Comparison of ENCODE assay signal across 18 mouse cellular contexts in the genomic region with DNA sequence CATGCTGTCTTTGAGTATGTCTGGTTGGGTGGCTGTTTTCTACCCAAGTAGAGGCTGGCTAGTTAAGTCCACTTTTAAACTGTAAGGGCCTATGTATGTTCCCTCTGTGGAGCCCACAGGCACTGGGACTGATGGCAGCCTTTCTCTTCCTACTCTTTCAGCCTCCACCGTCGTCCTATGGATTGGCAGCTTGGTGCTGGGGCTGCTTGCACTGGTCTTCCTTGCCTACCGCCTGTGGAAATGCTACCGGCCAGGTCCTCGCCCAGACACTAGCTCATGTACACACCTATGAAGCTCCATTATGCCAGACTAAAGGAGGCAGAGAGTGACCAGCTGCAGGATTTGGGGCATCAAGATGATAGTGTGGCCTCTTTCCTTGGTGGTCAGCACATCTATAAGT. TPM values are rescaled to one million over a fixed set of nuclear protein-coding genes. Genes with fewer than 3 reads are reported as not detected.
DNase-seq lines count a peak whose midpoint lies in the region; ATAC-seq and TF ChIP-seq lines count a peak whose summit lies in the region.
"Had no signal": no experiment of that assay in that cellular context is flagged by ENCODE, and none has a peak within 500 bp of the region (broad histone marks: within the 10 kb centered on the region; RNA-seq: fewer than 3 reads in every experiment).

No protein-coding gene starts in this region.

- TF ChIP-seq CTCF in left cerebral cortex, adult 2 months (IDR thresholded peaks at IDR 0.05) = no peak

- H3K4me2 ChIP-seq in forebrain, embryonic 15.5 days (replicated peaks) = peak overlapping the region; percentile 79; the same call in 1 of the 2 replicates
- no peak overlapping the region; the same call in 1 of the 2 replicates for H3K4me2 ChIP-seq in midbrain, embryonic 11.5 days
- peak overlapping the region; percentile 95 for H3K4me2 ChIP-seq in neural tube, embryonic 15.5 days

- peak overlapping the region; percentile 99 for H3K27ac ChIP-seq in left cerebral cortex, adult 2 months
- H3K27ac ChIP-seq in forebrain, embryonic 15.5 days (replicated peaks) = peak overlapping the region; percentile 94
- peak overlapping the region; percentile 96; the same call in 1 of the 2 replicates for H3K27ac ChIP-seq in midbrain, embryonic 11.5 days (ENCODE audit: low read depth, low read length)
- H3K27ac ChIP-seq in neural tube, embryonic 15.5 days (replicated peaks) = peak overlapping the region; percentile 94

- DNase-seq in left cerebral cortex, adult 2 months (ENCODE audit: extremely low spot score in 1 of 2, low spot score in 2 of 2) = no peak
- no peak for DNase-seq in left cerebral cortex, postnatal 14 days (ENCODE audit: low spot score in 2 of 2)
- no peak for DNase-seq in midbrain, embryonic 11.5 days (ENCODE audit: low spot score, missing footprints)
- no peak for DNase-seq in ovary, postnatal 36 days (ENCODE audit: low spot score)
- no peak for DNase-seq in natural killer cell, adult 2 months (ENCODE audit: low spot score in 2 of 2)
- DNase-seq: lung, adult 2 months had no signal

- intact Hi-C loops in left cerebral cortex, adult 2 months (cut with DNase I) = loop anchor here (1.0 to 10.0 kb wide), 3 partner anchors 73 to 1233 kb away; a partner anchor contains a TSS
- intact Hi-C loops in left cerebral cortex, postnatal 14 days (cut with DNase I) = loop anchor here (2.0 kb wide), 1 partner anchor 73 kb away; no protein-coding TSS in a partner anchor

- no peaks in the 10 kb centered on the region for H3K27me3 ChIP-seq in forebrain, embryonic 15.5 days
- H3K27me3 ChIP-seq in midbrain, embryonic 11.5 days (ENCODE audit: control insufficient read depth, insufficient read depth, low read length) = no peaks in the 10 kb centered on the region
- H3K27me3 ChIP-seq in neural tube, embryonic 15.5 days (replicated peaks) = no peaks in the 10 kb centered on the region
- H3K27me3 ChIP-seq: limb, embryonic 12.5 days had no signal

- H3K9me3 ChIP-seq in forebrain, embryonic 15.5 days = no peaks in the 10 kb centered on the region
- no peaks in the 10 kb centered on the region for H3K9me3 ChIP-seq in midbrain, embryonic 11.5 days (ENCODE audit: control insufficient read depth, low read length)
- no peaks in the 10 kb centered on the region for H3K9me3 ChIP-seq in neural tube, embryonic 15.5 days (replicated peaks)
- H3K9me3 ChIP-seq: G1E; heart, embryonic 15.5 days; limb, embryonic 12.5 days had no signal

- H3K9ac ChIP-seq in forebrain, embryonic 15.5 days (replicated peaks) = no peak overlapping the region; the same call in 1 of the 2 replicates
- H3K9ac ChIP-seq in midbrain, embryonic 11.5 days (ENCODE audit: low read length) = peak overlapping the region; percentile 33; the same call in 1 of the 2 replicates
- peak overlapping the region; percentile 76; the same call in 1 of the 2 replicates for H3K9ac ChIP-seq in neural tube, embryonic 15.5 days (replicated peaks)
- H3K9ac ChIP-seq: heart, embryonic 15.5 days had no signal

- no peak overlapping the region for H3K4me3 ChIP-seq in left cerebral cortex, adult 2 months
- H3K4me3 ChIP-seq in forebrain, embryonic 15.5 days = peak overlapping the region; percentile 92; the same call in 1 of the 2 replicates
- no peak overlapping the region for H3K4me3 ChIP-seq in midbrain, embryonic 11.5 days (ENCODE audit: low read depth, low read length)
- H3K4me3 ChIP-seq in neural tube, embryonic 15.5 days (replicated peaks) = peak overlapping the region; percentile 61

- H3K4me1 ChIP-seq in forebrain, embryonic 15.5 days = peaks cover 21% of the 10 kb centered on the region
- peaks cover 17% of the 10 kb centered on the region for H3K4me1 ChIP-seq in midbrain, embryonic 11.5 days (ENCODE audit: control insufficient read depth, insufficient read depth, low read length)
- peaks cover 40% of the 10 kb centered on the region for H3K4me1 ChIP-seq in neural tube, embryonic 15.5 days

- ATAC-seq in forebrain, embryonic 15.5 days (replicated peaks) = no peak
- no peak for ATAC-seq in midbrain, embryonic 11.5 days (ENCODE audit: low FRiP score)
- no peak for ATAC-seq in neural tube, embryonic 15.5 days (ENCODE audit: low FRiP score)

- no peaks in the 10 kb centered on the region for H3K36me3 ChIP-seq in forebrain, embryonic 15.5 days
- no peaks in the 10 kb centered on the region for H3K36me3 ChIP-seq in midbrain, embryonic 11.5 days (ENCODE audit: control insufficient read depth, insufficient read depth, low read length)
- H3K36me3 ChIP-seq in neural tube, embryonic 15.5 days = peaks cover 5% of the 10 kb centered on the region; the same call in 1 of the 2 replicates
- H3K36me3 ChIP-seq: heart, embryonic 15.5 days had no signal

- WGBS in forebrain, embryonic 15.5 days = 84% methylated on average over 5 of the region's 5 CpGs
- WGBS in midbrain, embryonic 11.5 days = 86% methylated on average over 5 of the region's 5 CpGs
- WGBS in neural tube, embryonic 15.5 days = 73% methylated on average over 5 of the region's 5 CpGs

RNA-seq across cellular contexts. Expression of a gene that starts 1.1 kb away (rescaled TPM):
- 10 to 100 TPM; 79.3 to 80.6 TPM for total RNA-seq in left cerebral cortex, adult 2 months (2021)
- 10 to 100 TPM; 71.9 to 77.9 TPM for total RNA-seq in left cerebral cortex, postnatal 14 days (2021)
- polyA plus RNA-seq in forebrain, embryonic 15.5 days (2015; fragmentation: Nextera tagmentation; extraction: Ambion mirVana) = 80.0 and 83.6 TPM in 2 replicates
- polyA plus RNA-seq in midbrain, embryonic 11.5 days (2014; fragmentation: Nextera tagmentation; extraction: Ambion mirVana) = 65.5 and 69.6 TPM in 2 replicates
- 109 and 115 TPM in 2 replicates for polyA plus RNA-seq in neural tube, embryonic 15.5 days (2015; fragmentation: Nextera tagmentation; extraction: Ambion mirVana)

RNA-seq across cellular contexts. Expression of a gene that starts 3.7 kb away (rescaled TPM):
- total RNA-seq in left cerebral cortex, adult 2 months (2021) = not detected
- under 1 TPM in 1 of 2 experiments, not detected in 1; 0.23 TPM for total RNA-seq in left cerebral cortex, postnatal 14 days (2021)
- polyA plus RNA-seq in forebrain, embryonic 15.5 days (2015; fragmentation: Nextera tagmentation; extraction: Ambion mirVana) = 0.95 and 1.3 TPM in 2 replicates
- polyA plus RNA-seq in midbrain, embryonic 11.5 days (2014; fragmentation: Nextera tagmentation; extraction: Ambion mirVana) = 1.2 and 1.4 TPM in 2 replicates
- polyA plus RNA-seq in neural tube, embryonic 15.5 days (2015; fragmentation: Nextera tagmentation; extraction: Ambion mirVana) = 1.0 and 4.1 TPM in 2 replicates
- total RNA-seq: common myeloid progenitor, adult 5-6 weeks; G1E; granulocyte monocyte progenitor cell, adult 5-6 weeks; layer of hippocampus, postnatal 25 days had no signal
- polyA plus RNA-seq: C2C12; G1E; urinary bladder, adult 2 months had no signal

RNA-seq across cellular contexts. Expression of a gene that starts 13.9 kb away (rescaled TPM):
- 10 to 100 TPM; 80.7 to 84.8 TPM for total RNA-seq in left cerebral cortex, adult 2 months (2021)
- total RNA-seq in left cerebral cortex, postnatal 14 days (2021) = 10 to 100 TPM; 64.2 to 70.3 TPM
- polyA plus RNA-seq in forebrain, embryonic 15.5 days (2015; fragmentation: Nextera tagmentation; extraction: Ambion mirVana) = 75.7 and 81.2 TPM in 2 replicates
- 149 and 178 TPM in 2 replicates for polyA plus RNA-seq in midbrain, embryonic 11.5 days (2014; fragmentation: Nextera tagmentation; extraction: Ambion mirVana)
- polyA plus RNA-seq in neural tube, embryonic 15.5 days (2015; fragmentation: Nextera tagmentation; extraction: Ambion mirVana) = 83.0 and 83.4 TPM in 2 replicates

RNA-seq across cellular contexts. Expression of a gene that starts 20.7 kb away (rescaled TPM):
- 1 to 10 TPM; 2.1 to 4.0 TPM for total RNA-seq in left cerebral cortex, adult 2 months (2021)
- total RNA-seq in left cerebral cortex, postnatal 14 days (2021) = 1 to 10 TPM in 1 of 2 experiments, under 1 TPM in 1; 0.81 to 1.6 TPM
- 2.0 and 2.3 TPM in 2 replicates for polyA plus RNA-seq in forebrain, embryonic 15.5 days (2015; fragmentation: Nextera tagmentation; extraction: Ambion mirVana)
- 0.27 and 0.58 TPM in 2 replicates for polyA plus RNA-seq in midbrain, embryonic 11.5 days (2014; fragmentation: Nextera tagmentation; extraction: Ambion mirVana)
- 1.1 TPM in 2 replicates for polyA plus RNA-seq in neural tube, embryonic 15.5 days (2015; fragmentation: Nextera tagmentation; extraction: Ambion mirVana)
- total RNA-seq: granulocyte monocyte progenitor cell, adult 5-6 weeks had no signal

RNA-seq across cellular contexts. Expression of a gene that starts 22.5 kb away (rescaled TPM):
- total RNA-seq in left cerebral cortex, adult 2 months (2021) = under 1 TPM in 1 of 2 experiments, not detected in 1; 0.27 TPM
- under 1 TPM; 0.46 to 0.63 TPM for total RNA-seq in left cerebral cortex, postnatal 14 days (2021)
- polyA plus RNA-seq in forebrain, embryonic 15.5 days (2015; fragmentation: Nextera tagmentation; extraction: Ambion mirVana) = 0.32 TPM in 1 of 2 replicates, not detected in the other
- polyA plus RNA-seq in midbrain, embryonic 11.5 days (2014; fragmentation: Nextera tagmentation; extraction: Ambion mirVana) = not detected in 2 replicates
- polyA plus RNA-seq in neural tube, embryonic 15.5 days (2015; fragmentation: Nextera tagmentation; extraction: Ambion mirVana) = 0.14 and 0.17 TPM in 2 replicates
- total RNA-seq: adrenal gland, postnatal 4 days; common myeloid progenitor, adult 5-6 weeks; granulocyte monocyte progenitor cell, adult 5-6 weeks had no signal
- polyA plus RNA-seq: C2C12; G1E; heart, embryonic 15.5 days; limb, embryonic 12.5 days; lung, adult 2 months; stomach, embryonic 16.5 days; urinary bladder, adult 2 months had no signal

Comparison
In these comparisons a context has a peak if more than half of its experiments do, and no peak if none do; other contexts are left out.
1. H3K4me3 ChIP-seq: peak in forebrain, embryonic 15.5 days (single experiment) and neural tube, embryonic 15.5 days (single experiment); none in left cerebral cortex, adult 2 months (single experiment) and midbrain, embryonic 11.5 days (single experiment).
2. Peak in every context shown above with its lines, with median percentiles within 50 percentile points of each other: H3K27ac ChIP-seq.